Mouse (Mus musculus) MEL (cell line): Measurements from ENCODE around the gene Tecpr1. TPM values are rescaled to one million over a fixed set of nuclear protein-coding genes. Genes with fewer than 3 reads are reported as not detected.

Source experiments
- DNase-seq: peaks from one replicate; pipeline ENCODE4 v3.0.0; 2011; ENCODE audit warnings: low read depth, low spot score
- H3K27ac ChIP-seq: 2 replicates; pipeline ENCODE4 v1.5.1; 2012; ENCODE audit warnings: low read depth, mild to moderate bottlenecking, control low read depth, low read length, moderate library complexity; ENCODE audit not compliant: control insufficient read depth
- H3K27me3 ChIP-seq, 2 experiments: fragments of 150-350 bp in 1 of 2; sonication (generic) in 1 of 2; 2 replicates each; pipeline ENCODE4 v1.6.1; 2012; ENCODE audit warnings: low read length in 2 of 2, mild to moderate bottlenecking in 2 of 2, improper control_type of control experiment in 1 of 2, moderate library complexity in 1 of 2; ENCODE audit not compliant: insufficient read depth in 2 of 2, control insufficient read depth in 1 of 2
- H3K36me3 ChIP-seq, 2 experiments: 2 replicates each; pipeline ENCODE4 v1.6.1; 2012 to 2014; ENCODE audit warnings: low read length in 2 of 2, improper control_type of control experiment in 1 of 2, inconsistent platforms in 1 of 2, mild to moderate bottlenecking in 1 of 2; ENCODE audit not compliant: insufficient read depth in 2 of 2, control insufficient read depth in 1 of 2
- H3K4me1 ChIP-seq, 2 experiments: fragments of 150-350 bp in 1 of 2; sonication (generic) in 1 of 2; 2 replicates each; pipeline ENCODE4 v1.6.1; 2012; ENCODE audit warnings: low read length in 2 of 2, improper control_type of control experiment in 1 of 2, mild to moderate bottlenecking in 1 of 2; ENCODE audit not compliant: insufficient read depth in 2 of 2, control insufficient read depth in 1 of 2
- H3K4me3 ChIP-seq, 2 experiments: fragments of 150-350 bp in 1 of 2; sonication (generic) in 1 of 2; 2 replicates each; pipeline ENCODE4 v1.5.1; 2012; ENCODE audit warnings: low read depth in 2 of 2, low read length in 2 of 2, mild to moderate bottlenecking in 2 of 2, moderate library complexity in 2 of 2, control low read depth in 1 of 2, improper control_type of control experiment in 1 of 2; ENCODE audit not compliant: control insufficient read depth in 1 of 2, insufficient read depth in 1 of 2
- H3K79me2 ChIP-seq: 2 replicates; pipeline ENCODE4 v1.6.1; 2012; ENCODE audit warnings: mild to moderate bottlenecking, low read length, moderate library complexity; ENCODE audit not compliant: control insufficient read depth, poor library complexity, insufficient read depth
- H3K9ac ChIP-seq: 2 replicates; pipeline ENCODE4 v1.6.1; 2012; ENCODE audit warnings: low read depth, mild to moderate bottlenecking, control low read depth, low read length, moderate library complexity; ENCODE audit not compliant: control insufficient read depth, poor library complexity, severe bottlenecking
- H3K9me3 ChIP-seq: fragments of 150-350 bp; sonication (generic); replicated peaks from 2 replicates; pipeline ENCODE4 v1.6.1; 2012; ENCODE audit warnings: mild to moderate bottlenecking, low read length, improper control_type of control experiment, moderate library complexity; ENCODE audit not compliant: insufficient read depth
- EP300 ChIP-seq, 2 experiments: IDR thresholded peaks; 2 replicates each; pipeline ENCODE4 v1.6.1; 2011; ENCODE audit warnings: improper control_type of control experiment in 2 of 2, low read length in 2 of 2, low read depth in 1 of 2, mild to moderate bottlenecking in 1 of 2
- GABPA ChIP-seq: IDR thresholded peaks from 2 replicates; pipeline ENCODE4 v1.6.1; 2012; ENCODE audit warnings: low read depth, mild to moderate bottlenecking, inconsistent platforms, low read length, improper control_type of control experiment, moderate library complexity
- HCFC1 ChIP-seq: IDR thresholded peaks from 2 replicates; pipeline ENCODE4 v1.6.1; 2012; ENCODE audit warnings: low read depth, mild to moderate bottlenecking, inconsistent platforms, low read length, improper control_type of control experiment, moderate library complexity
- MAX ChIP-seq: IDR thresholded peaks from 2 replicates; pipeline ENCODE4 v1.6.1; 2011; ENCODE audit warnings: low read length, improper control_type of control experiment
- MAZ ChIP-seq: IDR thresholded peaks from 2 replicates; pipeline ENCODE4 v1.6.1; 2012; ENCODE audit warnings: low read depth, mild to moderate bottlenecking, inconsistent platforms, low read length, improper control_type of control experiment
- MEF2A ChIP-seq: IDR thresholded peaks from 2 replicates; pipeline ENCODE4 v1.6.1; 2014; ENCODE audit warnings: low read depth, mild to moderate bottlenecking, inconsistent platforms, low read length, improper control_type of control experiment; ENCODE audit not compliant: poor library complexity, insufficient replicate concordance, severe bottlenecking; ENCODE audit errors: extremely low read depth
- POLR2A ChIP-seq, 2 experiments: IDR thresholded peaks; 2 replicates each; pipeline ENCODE4 v1.6.1; 2011 to 2012; ENCODE audit warnings: low read length in 2 of 2, mild to moderate bottlenecking in 2 of 2, control low read depth in 1 of 2, improper control_type of control experiment in 1 of 2, low read depth in 1 of 2, moderate library complexity in 1 of 2; ENCODE audit not compliant: control insufficient read depth in 1 of 2, insufficient read depth in 1 of 2, poor library complexity in 1 of 2
- POLR2AphosphoS2 ChIP-seq: IDR thresholded peaks from 2 replicates; pipeline ENCODE4 v1.6.1; 2011; ENCODE audit warnings: low read length, improper control_type of control experiment
- RAD21 ChIP-seq: IDR thresholded peaks from 2 replicates; pipeline ENCODE4 v1.6.1; 2011; ENCODE audit warnings: mild to moderate bottlenecking, low read depth, low read length, improper control_type of control experiment
- RCOR1 ChIP-seq: IDR thresholded peaks from 2 replicates; pipeline ENCODE4 v1.6.1; 2012; ENCODE audit warnings: low read depth, mild to moderate bottlenecking, inconsistent platforms, low read length, improper control_type of control experiment
- SIN3A ChIP-seq: IDR thresholded peaks from 2 replicates; pipeline ENCODE4 v1.6.1; 2012; ENCODE audit warnings: low read length, improper control_type of control experiment, inconsistent platforms
- USF1 ChIP-seq: IDR thresholded peaks from 2 replicates; pipeline ENCODE4 v1.6.1; 2014; ENCODE audit warnings: low read depth, mild to moderate bottlenecking, inconsistent platforms, low read length, improper control_type of control experiment, moderate library complexity
- USF2 ChIP-seq, 2 experiments: IDR thresholded peaks; 2 replicates each; pipeline ENCODE4 v1.6.1; 2011 to 2012; ENCODE audit warnings: improper control_type of control experiment in 2 of 2, low read length in 2 of 2, borderline replicate concordance in 1 of 2, inconsistent platforms in 1 of 2, low read depth in 1 of 2, mild to moderate bottlenecking in 1 of 2; ENCODE audit not compliant: insufficient read depth in 1 of 2
- ZKSCAN1 ChIP-seq: IDR thresholded peaks from 2 replicates; pipeline ENCODE4 v1.6.1; 2012; ENCODE audit warnings: low read depth, mild to moderate bottlenecking, inconsistent platforms, low read length, improper control_type of control experiment, moderate library complexity
- ZMIZ1 ChIP-seq: IDR thresholded peaks from 2 replicates; pipeline ENCODE4 v1.6.1; 2012; ENCODE audit warnings: low read depth, mild to moderate bottlenecking, inconsistent platforms, low read length, improper control_type of control experiment, moderate library complexity
- polyA plus RNA-seq, 2 experiments: library from polyadenylated mRNA; stranded (reverse) in 1 of 2; unstranded in 1 of 2; fragments of >175 nt in 1 of 2; fragments of >200 nt in 1 of 2; gene quantifications; 2 replicates each; pipeline versions ENCODE4 v1.2.1 to v1.2.4; 2012; ENCODE audit warnings: low replicate concordance in 2 of 2, low read depth in 1 of 2; ENCODE audit not compliant: insufficient read length in 2 of 2, insufficient read depth in 1 of 2, missing spikeins in 1 of 2
- total RNA-seq: library from RNA; depleted of rRNA; stranded (reverse); fragments of 300-350 nt; gene quantifications from 2 replicates; pipeline ENCODE4 v1.2.3, GENCODE M21; 2012

The Tecpr1 gene
- total and polyA plus RNA-seq, 3 experiments = 6.2 to 9.0 TPM; not detected in 1

DNA sequence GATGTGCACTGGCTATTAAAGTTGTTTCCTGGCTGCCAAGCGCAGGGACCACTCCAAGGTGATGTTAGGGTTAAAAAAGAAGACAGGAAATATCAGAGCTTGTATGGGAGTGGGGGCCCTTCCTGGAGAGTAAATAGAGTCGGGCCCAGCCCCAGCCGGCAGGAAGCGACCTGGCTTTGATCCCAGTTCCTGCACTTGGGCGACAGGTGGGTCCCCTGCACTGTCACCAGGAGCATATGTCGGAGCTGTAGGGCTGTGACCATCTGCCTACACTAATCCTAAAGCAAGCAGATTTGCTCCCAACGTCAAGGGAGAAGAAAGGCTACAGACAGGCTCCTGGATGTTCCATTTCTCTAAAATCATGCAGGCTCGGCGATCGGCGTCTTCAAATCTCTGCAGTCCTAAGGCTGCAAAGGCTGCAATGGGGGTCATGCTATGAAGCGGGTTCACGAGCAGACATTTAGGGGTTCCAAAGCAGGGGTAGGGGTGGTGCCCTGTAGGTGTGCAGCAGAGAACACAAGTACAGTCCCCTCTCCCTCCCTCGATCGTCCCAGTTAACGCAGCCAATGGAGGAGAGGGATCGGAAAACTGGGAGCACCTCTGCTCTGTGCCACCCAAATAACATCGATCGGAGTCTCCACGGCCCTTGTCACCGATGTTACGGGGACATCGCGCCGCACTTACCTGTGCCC, 458 bp downstream of the Tecpr1 start:
- Histone ChIP-seq H3K79me2 (no peaks in the 10 kb centered on the region), H3K27ac (no peak overlapping the region), H3K9me3 (no peaks in the 10 kb centered on the region), H3K4me1 (peaks cover 0 to 9% of the 10 kb centered on the region in 2 experiments; a peak in 1 of 4 replicates), H3K27me3 (no peaks in the 10 kb centered on the region), H3K9ac (peak overlapping the region; percentile 65), H3K36me3 (no peaks in the 10 kb centered on the region; a peak in 1 of 4 replicates), H3K4me3 (peak overlapping the region; percentile 77 to 97)
- TF ChIP-seq SIN3A = no peak
- peak; percentile 22; the same call in 1 of the 2 replicates for TF ChIP-seq MAX
- TF ChIP-seq RAD21 = no peak
- no peak for TF ChIP-seq EP300 (IDR thresholded peaks at IDR 0.05; ENCODE audit: low read depth in 1 of 2, low read length in 2 of 2)
- TF ChIP-seq POLR2A (IDR thresholded peaks at IDR 0.05; ENCODE audit: control insufficient read depth in 1 of 2, insufficient read depth in 1 of 2, low read depth in 1 of 2, low read length in 2 of 2, poor library complexity in 1 of 2) = peak in 1 of 2 experiments; percentile 64; a peak in 1 of 4 replicates
- TF ChIP-seq RCOR1 = no peak
- TF ChIP-seq MEF2A = no peak
- no peak for TF ChIP-seq MAZ
- TF ChIP-seq ZMIZ1 = no peak
- TF ChIP-seq USF1 = no peak
- no peak for DNase-seq

DNA sequence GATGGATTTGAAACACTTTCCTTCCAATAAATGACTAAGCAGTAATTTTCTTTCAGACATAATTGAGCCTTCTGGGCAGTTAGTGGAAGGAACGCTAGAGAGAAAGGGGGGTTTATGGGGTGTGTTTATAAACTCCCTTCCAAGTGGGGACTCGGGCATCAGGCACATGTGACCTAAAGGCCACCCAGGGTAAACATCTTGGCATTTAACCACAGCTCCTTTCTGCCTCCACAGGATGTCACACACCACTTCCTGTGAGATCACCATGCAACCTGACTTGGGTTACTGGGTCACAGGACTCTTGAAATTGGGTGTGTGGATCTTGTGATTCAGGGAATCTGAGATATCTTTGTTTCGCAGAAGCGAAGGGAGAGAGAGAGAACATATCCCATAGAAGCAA, 2.1 kb downstream of the Tecpr1 start:
- Histone ChIP-seq H3K36me3 (no peaks in the 10 kb centered on the region; a peak in 1 of 4 replicates), H3K79me2 (no peaks in the 10 kb centered on the region), H3K9me3 (no peaks in the 10 kb centered on the region), H3K27ac (no peak overlapping the region), H3K27me3 (no peaks in the 10 kb centered on the region), H3K9ac (no peak overlapping the region), H3K4me1 (peaks cover 0 to 11% of the 10 kb centered on the region in 2 experiments; a peak in 2 of 4 replicates), H3K4me3 (no peak overlapping the region)
- DNase-seq = no peak
- TF ChIP-seq USF2 (IDR thresholded peaks at IDR 0.05; ENCODE audit: borderline replicate concordance in 1 of 2, insufficient read depth in 1 of 2, low read depth in 1 of 2, low read length in 2 of 2) (no peak), HCFC1 (no peak), GABPA (no peak), POLR2A (IDR thresholded peaks at IDR 0.05; ENCODE audit: control insufficient read depth in 1 of 2, insufficient read depth in 1 of 2, low read depth in 1 of 2, low read length in 2 of 2, poor library complexity in 1 of 2) (no peak), ZKSCAN1 (no peak), POLR2AphosphoS2 (no peak), SIN3A (no peak)
